Mouse (Mus musculus) embryonic facial prominence, embryonic 11.5 days (tissue): ENCODE results near the gene Elane. TPM values are rescaled to one million over a fixed set of nuclear protein-coding genes. Genes with fewer than 3 reads are reported as not detected.

ENCODE experiments used
- ATAC-seq: fragments of 200-750 bp; cut with Nextera tagmentation; replicated peaks from 2 replicates; pipeline ENCODE4 v1.8.0; 2017; ENCODE audit warnings: low read depth; ENCODE audit not compliant: insufficient number of reproducible peaks, low FRiP score, low TSS enrichment
- DNase-seq: peaks from one replicate; pipeline ENCODE4 v3.0.0-alpha.2; 2015; ENCODE audit warnings: low spot score
- H3K27ac ChIP-seq: fragments of 300-500 bp; sonication (generic); replicated peaks from 2 replicates; pipeline ENCODE4 v1.5.1; 2014; ENCODE audit warnings: mild to moderate bottlenecking, low read depth, low read length, control low read depth
- H3K27me3 ChIP-seq: fragments of 300-500 bp; sonication (generic); 2 replicates; pipeline ENCODE4 v1.6.1; 2014; ENCODE audit warnings: mild to moderate bottlenecking, low read length, moderate library complexity, mixed read lengths; ENCODE audit not compliant: control insufficient read depth, insufficient read depth
- H3K36me3 ChIP-seq: fragments of 300-500 bp; sonication (generic); replicated peaks from 2 replicates; pipeline ENCODE4 v1.6.1; 2014; ENCODE audit warnings: low read depth, mild to moderate bottlenecking, low read length, moderate library complexity, mixed read lengths; ENCODE audit not compliant: control insufficient read depth, insufficient read depth
- H3K4me1 ChIP-seq: fragments of 300-500 bp; sonication (generic); 2 replicates; pipeline ENCODE4 v1.6.1; 2014; ENCODE audit warnings: low read length, mixed read lengths; ENCODE audit not compliant: control insufficient read depth, insufficient read depth
- H3K4me2 ChIP-seq: fragments of 300-500 bp; sonication (generic); 2 replicates; pipeline ENCODE4 v1.6.1; 2014; ENCODE audit warnings: low read depth, mild to moderate bottlenecking, control low read depth, low read length, moderate library complexity
- H3K4me3 ChIP-seq: fragments of 300-500 bp; sonication (generic); 2 replicates; pipeline ENCODE4 v1.5.1; 2014; ENCODE audit warnings: low read depth, low read length, control low read depth
- H3K9ac ChIP-seq: fragments of 300-500 bp; sonication (generic); replicated peaks from 2 replicates; pipeline ENCODE4 v1.6.1; 2014; ENCODE audit warnings: mild to moderate bottlenecking, control low read depth, low read length
- H3K9me3 ChIP-seq: fragments of 300-500 bp; sonication (generic); replicated peaks from 2 replicates; pipeline ENCODE4 v1.6.1; 2016; ENCODE audit warnings: mild to moderate bottlenecking, low read length, inconsistent platforms, mixed read lengths; ENCODE audit not compliant: control insufficient read depth
- WGBS: fragments of 180-500 bp; shearing (Covaris S2); extraction: QIAGEN DNeasy Blood & Tissue Kit; methylation state at CpG from one replicate; pipeline ENCODE4 v1.1.7; 2014; 5-methylcytosine and 5-hydroxymethylcytosine counted together
- polyA plus RNA-seq: library from polyadenylated mRNA; unstranded; fragments of >200 nt; fragmentation: Nextera tagmentation; extraction: Ambion mirVana; gene quantifications from 2 replicates; pipeline ENCODE4 v1.2.1, GENCODE M21; 2014

Elane gene
- polyA plus RNA-seq, 1 experiment from 2014 or later = 0.50 TPM

- Histone ChIP-seq H3K9me3 (no peaks in the 10 kb centered on the region), H3K27ac (peak overlapping the region; percentile 4; the same call in 1 of the 2 replicates), H3K36me3 (peaks cover 29% of the 10 kb centered on the region), H3K4me3 (no peak overlapping the region), H3K27me3 (no peaks in the 10 kb centered on the region), H3K4me1 (peaks cover 15% of the 10 kb centered on the region), H3K9ac (no peak overlapping the region), H3K4me2 (no peak overlapping the region)
- DNase-seq (no peak), ATAC-seq (no peak)
- WGBS = 93% methylated on average over 26 of the region's 26 CpGs
Observed at GRCm38 (mm10) chr10:79860079-79860911, 25.8 kb upstream of the Elane start.

- no peak overlapping the region for H3K9ac ChIP-seq
- H3K4me2 ChIP-seq = no peak overlapping the region
- H3K4me3 ChIP-seq = no peak overlapping the region
- H3K27ac ChIP-seq = no peak overlapping the region
- no peaks in the 10 kb centered on the region for H3K9me3 ChIP-seq
- no peak for DNase-seq
- 82% methylated on average over 25 of the region's 25 CpGs for WGBS
- ATAC-seq = no peak
- H3K36me3 ChIP-seq = peaks cover 29% of the 10 kb centered on the region
- H3K4me1 ChIP-seq = peaks cover 12% of the 10 kb centered on the region
- H3K27me3 ChIP-seq = no peaks in the 10 kb centered on the region
Observed at GRCm38 (mm10) chr10:79861230-79862048, 24.6 kb upstream of the Elane start.

- no peak overlapping the region; the same call in 1 of the 2 replicates for H3K27ac ChIP-seq
- H3K9me3 ChIP-seq = no peaks in the 10 kb centered on the region
- DNase-seq (no peak), ATAC-seq (no peak)
- H3K4me3 ChIP-seq = no peak overlapping the region
- H3K4me1 ChIP-seq = peaks cover 5% of the 10 kb centered on the region
- H3K4me2 ChIP-seq = no peak overlapping the region
- no peaks in the 10 kb centered on the region for H3K27me3 ChIP-seq
- 92% methylated on average over 23 of the region's 23 CpGs for WGBS
- peaks cover 31% of the 10 kb centered on the region for H3K36me3 ChIP-seq
- no peak overlapping the region for H3K9ac ChIP-seq
Observed at GRCm38 (mm10) chr10:79862049-79862788, 23.8 kb upstream of the Elane start.

- Histone ChIP-seq H3K36me3 (peaks cover 31% of the 10 kb centered on the region), H3K27ac (no peak overlapping the region), H3K4me1 (no peaks in the 10 kb centered on the region; the same call in 1 of the 2 replicates), H3K4me3 (no peak overlapping the region), H3K9ac (no peak overlapping the region), H3K9me3 (no peaks in the 10 kb centered on the region), H3K4me2 (no peak overlapping the region), H3K27me3 (no peaks in the 10 kb centered on the region)
- WGBS = 74% methylated on average over 10 of the region's 10 CpGs
- no peak for ATAC-seq
- no peak for DNase-seq
Observed at GRCm38 (mm10) chr10:79862925-79863324, 23.1 kb upstream of the Elane start.

GRCm38 (mm10) chr10:79864351-79865188, 21.5 kb upstream of the Elane start:
- peaks cover 31% of the 10 kb centered on the region for H3K36me3 ChIP-seq

GRCm38 (mm10) chr10:79865189-79865601, 20.9 kb upstream of the Elane start:
- DNase-seq (no peak), ATAC-seq (peak; percentile 15; the same call in 1 of the 2 replicates)
- no peak overlapping the region for H3K4me2 ChIP-seq
- no peaks in the 10 kb centered on the region for H3K4me1 ChIP-seq
- no peak overlapping the region for H3K27ac ChIP-seq
- no peaks in the 10 kb centered on the region for H3K27me3 ChIP-seq
- WGBS = 63% methylated on average over 12 of the region's 12 CpGs
- H3K36me3 ChIP-seq = peaks cover 26% of the 10 kb centered on the region
- H3K4me3 ChIP-seq = no peak overlapping the region
- H3K9me3 ChIP-seq = no peaks in the 10 kb centered on the region
- no peak overlapping the region for H3K9ac ChIP-seq

More at GRCm38 (mm10) chr10:79864351-79865188, 21.5 kb upstream of the Elane start:
- no peak for DNase-seq
- Histone ChIP-seq H3K9me3 (no peaks in the 10 kb centered on the region), H3K4me1 (no peaks in the 10 kb centered on the region), H3K27me3 (no peaks in the 10 kb centered on the region), H3K4me2 (no peak overlapping the region), H3K27ac (no peak overlapping the region), H3K9ac (no peak overlapping the region), H3K4me3 (no peak overlapping the region)
- 54% methylated on average over 10 of the region's 10 CpGs for WGBS
- ATAC-seq = peak; percentile 15

- 77% methylated on average over 19 of the region's 19 CpGs for WGBS
- H3K4me3 ChIP-seq = no peak overlapping the region
- no peaks in the 10 kb centered on the region for H3K9me3 ChIP-seq
- no peak overlapping the region for H3K27ac ChIP-seq
- ATAC-seq (peak; percentile 1; the same call in 1 of the 2 replicates), DNase-seq (no peak)
- H3K9ac ChIP-seq = no peak overlapping the region
- peaks cover 20% of the 10 kb centered on the region for H3K36me3 ChIP-seq
- H3K4me1 ChIP-seq = no peaks in the 10 kb centered on the region
- H3K27me3 ChIP-seq = no peaks in the 10 kb centered on the region
- no peak overlapping the region for H3K4me2 ChIP-seq
Observed at GRCm38 (mm10) chr10:79865801-79866295, 20.2 kb upstream of the Elane start.
